Mouse (Mus musculus) G1E (cell line): ENCODE data around the gene Zfp981.
"Not testable (repeated sequence)": the region's sequence is repeated elsewhere in the genome, so short reads cannot be mapped to it uniquely, and the experiment has no call there.

Experiments
- CTCF ChIP-seq: IDR thresholded peaks from 2 replicates; pipeline ENCODE4 v1.5.1; 2012; ENCODE audit warnings: low read depth, low read length, inconsistent platforms, mixed read lengths
- GATA1 ChIP-seq: IDR thresholded peaks from 2 replicates; pipeline ENCODE4 v1.6.1; 2012; ENCODE audit warnings: borderline replicate concordance, low read length, inconsistent platforms, mixed read lengths
- POLR2AphosphoS5 ChIP-seq: IDR thresholded peaks from 2 replicates; pipeline ENCODE4 v1.6.1; 2012; ENCODE audit warnings: low read depth, low read length, inconsistent platforms; ENCODE audit not compliant: insufficient replicate concordance
- TAL1 ChIP-seq: conservative IDR thresholded peaks from 2 replicates; pipeline ENCODE4 v1.6.1; 2012; ENCODE audit warnings: low read depth, low read length, inconsistent platforms, mixed read lengths

GRCm38 (mm10) chr4:146509029-146509428 is 7.2 kb downstream of the Zfp981 start:
- TF ChIP-seq CTCF, POLR2AphosphoS5, TAL1, GATA1: not testable (repeated sequence)
